ENCODE assay signal across 11 mouse cellular contexts in the genomic region with DNA sequence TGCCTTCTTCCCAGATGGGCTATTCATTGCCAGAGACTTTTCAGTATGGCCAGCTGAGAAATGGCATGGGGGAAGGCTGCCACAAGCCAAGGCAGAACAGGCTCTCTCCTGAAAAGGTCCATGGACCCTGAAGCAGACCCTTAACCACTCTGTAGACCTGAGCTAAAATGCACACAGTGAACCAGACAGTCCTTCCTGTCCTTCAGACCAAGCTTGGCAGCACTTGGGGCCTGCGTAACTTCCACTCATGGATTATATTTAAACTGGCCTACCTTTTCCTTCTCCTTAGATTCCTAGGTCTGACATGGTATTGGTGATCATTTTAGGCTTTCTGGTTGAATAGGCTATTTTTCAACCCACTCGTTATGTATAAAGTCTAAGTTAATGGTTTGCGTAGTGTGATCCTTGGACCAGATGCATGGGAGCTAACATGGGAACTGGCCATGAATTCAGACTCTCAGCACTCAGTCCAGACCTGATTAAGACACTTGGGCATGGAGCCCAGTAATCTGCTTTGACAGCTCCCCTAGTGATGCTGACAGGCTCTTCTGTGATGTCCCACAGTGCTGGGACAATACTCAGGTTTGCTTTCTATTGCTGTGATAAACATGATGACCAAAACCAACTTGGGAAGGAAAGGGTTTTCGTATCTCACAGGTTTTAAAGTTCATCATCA.
A peak's percentile ranks its signal among the peaks of the same experiment; 100 is the strongest.
DNase-seq lines count a peak whose midpoint lies in the region; ATAC-seq lines count a peak whose summit lies in the region.
"Had no signal": no experiment of that assay in that cellular context is flagged by ENCODE, and none has a peak within 500 bp of the region (broad histone marks: within the 10 kb centered on the region; RNA-seq: fewer than 3 reads in every experiment).

No protein-coding gene starts in this region.

- H3K4me1 ChIP-seq in heart, embryonic 12.5 days (replicated peaks): peaks cover 41% of the 10 kb centered on the region
- H3K4me1 ChIP-seq in kidney, embryonic 16.5 days (ENCODE audit: insufficient read depth, low read length): peaks cover 8% of the 10 kb centered on the region; the same call in 1 of the 2 replicates
- H3K4me1 ChIP-seq: limb, embryonic 15.5 days had no signal

- H3K9me3 ChIP-seq in heart, embryonic 12.5 days (replicated peaks): no peaks in the 10 kb centered on the region
- no peaks in the 10 kb centered on the region for H3K9me3 ChIP-seq in kidney, embryonic 16.5 days (ENCODE audit: low read length)
- H3K9me3 ChIP-seq: limb, embryonic 15.5 days had no signal

- 71% methylated on average over 4 of the region's 4 CpGs for WGBS in heart, embryonic 12.5 days
- WGBS in kidney, embryonic 16.5 days: 85% methylated on average over 4 of the region's 4 CpGs

- no peaks in the 10 kb centered on the region for H3K36me3 ChIP-seq in heart, embryonic 12.5 days
- no peaks in the 10 kb centered on the region; the same call in 1 of the 2 replicates for H3K36me3 ChIP-seq in kidney, embryonic 16.5 days (ENCODE audit: insufficient read depth, low read length)
- H3K36me3 ChIP-seq: limb, embryonic 15.5 days had no signal

- no peak for ATAC-seq in heart, embryonic 12.5 days (ENCODE audit: insufficient number of reproducible peaks, low FRiP score)
- ATAC-seq in kidney, embryonic 16.5 days (ENCODE audit: low FRiP score, low TSS enrichment): peak; percentile 86
- ATAC-seq: hindbrain, embryonic 16.5 days had no signal

- peak; percentile 47 to 51 for DNase-seq in kidney, adult 8-10 months
- no peak for DNase-seq in kidney, adult 18-20 months
- peak; percentile 42 for DNase-seq in cerebellum, adult 11-12 months
- no peak for DNase-seq in left cerebral cortex, adult 18-20 months (ENCODE audit: low spot score in 2 of 2)
- no peak for DNase-seq in spleen, postnatal 36 days (ENCODE audit: low spot score in 2 of 2)
- no peak for DNase-seq in urinary bladder, postnatal 4 days (ENCODE audit: low spot score in 2 of 2)
- DNase-seq: adrenal gland, adult 8-10 months had no signal

- H3K4me3 ChIP-seq in heart, embryonic 12.5 days: no peak overlapping the region
- no peak overlapping the region for H3K4me3 ChIP-seq in kidney, embryonic 16.5 days (ENCODE audit: low read length)
- H3K4me3 ChIP-seq: limb, embryonic 15.5 days had no signal

- no peaks in the 10 kb centered on the region for H3K27me3 ChIP-seq in heart, embryonic 12.5 days (replicated peaks)
- H3K27me3 ChIP-seq in kidney, embryonic 16.5 days (ENCODE audit: insufficient read depth, low read length): no peaks in the 10 kb centered on the region
- H3K27me3 ChIP-seq: limb, embryonic 15.5 days had no signal

- no peak overlapping the region for H3K9ac ChIP-seq in heart, embryonic 12.5 days
- H3K9ac ChIP-seq in kidney, embryonic 16.5 days (replicated peaks; ENCODE audit: low read length): no peak overlapping the region
- H3K9ac ChIP-seq: limb, embryonic 15.5 days had no signal

- H3K4me2 ChIP-seq in heart, embryonic 12.5 days: no peak overlapping the region
- H3K4me2 ChIP-seq in kidney, embryonic 16.5 days (replicated peaks; ENCODE audit: low read depth, low read length): no peak overlapping the region
- H3K4me2 ChIP-seq: limb, embryonic 15.5 days had no signal

- 0 out of 2 replicates have a peak overlapping the region, but pooled peaks have one; percentile 48 for H3K27ac ChIP-seq in heart, embryonic 12.5 days (ENCODE audit: poor library complexity, severe bottlenecking)
- H3K27ac ChIP-seq in kidney, embryonic 16.5 days (ENCODE audit: low read length): peak overlapping the region; percentile 54; the same call in 1 of the 2 replicates
- H3K27ac ChIP-seq: limb, embryonic 15.5 days had no signal

Comparison
In these comparisons a context has a peak if more than half of its experiments do, and no peak if none do; other contexts are left out.
1. DNase-seq: peak in kidney, adult 8-10 months (2 of 2) and cerebellum, adult 11-12 months (single experiment); none in kidney, adult 18-20 months (single experiment), left cerebral cortex, adult 18-20 months (0 of 2), spleen, postnatal 36 days (0 of 2) and urinary bladder, postnatal 4 days (0 of 2).